Mouse (Mus musculus) adrenal gland, adult 2 months (tissue): ENCODE measurements around the gene Rnasek. TPM values are rescaled to one million over a fixed set of nuclear protein-coding genes. Genes with fewer than 3 reads are reported as not detected.

ENCODE experiments used
- DNase-seq: peaks from one replicate; pipeline ENCODE4 v3.0.0; 2021
- long read RNA-seq: library from polyadenylated mRNA; stranded (forward); transcript quantifications from one replicate; pipeline ENCODE4 v2.0.0, GENCODE M21; 2021
- polyA plus RNA-seq: library from polyadenylated mRNA; depleted of rRNA; stranded (reverse); fragments of >200 nt; gene quantifications from 2 replicates; pipeline ENCODE4 v1.2.3, GENCODE M21; 2012; rRNA removed
- total RNA-seq, 2 experiments: library from RNA; stranded (reverse); gene quantifications; 2 replicates each; pipeline ENCODE4 v1.2.3; 2021

The Rnasek gene
- 100 to 1,000 TPM; 220 to 243 TPM for total RNA-seq
- 332 and 351 TPM in 2 replicates for polyA plus RNA-seq
- long read RNA-seq, transcript Rnasek-203 (2 exons, 465 nt), result minor isoform, 69 of 170 reads
- long read RNA-seq, transcript Rnasek-201 (3 exons, 611 nt), result major isoform, 99 of 170 reads
- long read RNA-seq, partial matches to known transcripts, result 2 of 170 reads
- long read RNA-seq, other reads (novel, unspliced or antisense), result 0 of 170 reads

DNA sequence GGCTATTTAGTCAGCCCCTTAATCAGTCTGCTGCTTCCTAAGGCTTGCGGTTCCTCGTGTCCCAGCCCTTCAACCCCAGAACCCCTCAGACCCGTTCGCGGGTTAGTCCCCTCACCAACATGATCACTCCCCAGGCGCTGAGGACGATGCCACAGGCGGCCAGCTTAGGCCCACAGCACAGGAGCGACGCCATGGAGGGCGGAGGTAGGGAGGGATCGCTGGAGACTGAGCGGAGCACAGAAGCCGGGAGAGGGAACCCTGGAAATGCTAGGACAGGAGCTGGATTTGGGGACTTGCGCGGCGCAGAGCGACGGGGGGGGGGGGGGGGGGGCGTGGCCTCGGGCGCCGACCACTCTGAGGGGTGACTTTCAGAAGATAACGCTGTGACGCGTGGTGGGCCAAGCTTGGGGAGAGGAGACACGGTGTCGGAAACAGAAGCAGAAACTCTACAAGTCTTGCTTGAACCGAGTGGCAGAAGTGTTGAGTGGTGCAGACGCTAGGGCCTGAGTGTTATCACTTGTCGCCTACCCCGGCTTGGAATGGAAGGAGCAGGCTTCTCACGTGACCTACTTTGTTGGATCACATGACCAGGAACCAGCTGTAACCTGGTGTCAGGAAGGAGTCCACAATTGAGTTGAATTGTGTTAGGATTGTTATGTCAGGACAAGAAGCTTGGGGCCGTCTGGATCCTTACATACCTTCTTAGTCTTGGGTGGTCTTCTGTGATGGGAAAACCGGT lies at the start of gene Rnasek, which contains the start of gene Gm21988:
Gene Rnasek, minus strand, starts transcription at position 302 of the 739 bp plus-strand sequence.
Gene Gm21988, minus strand, starts transcription at position 290 of the 739 bp plus-strand sequence.
- peak; percentile 85 for DNase-seq

DNA sequence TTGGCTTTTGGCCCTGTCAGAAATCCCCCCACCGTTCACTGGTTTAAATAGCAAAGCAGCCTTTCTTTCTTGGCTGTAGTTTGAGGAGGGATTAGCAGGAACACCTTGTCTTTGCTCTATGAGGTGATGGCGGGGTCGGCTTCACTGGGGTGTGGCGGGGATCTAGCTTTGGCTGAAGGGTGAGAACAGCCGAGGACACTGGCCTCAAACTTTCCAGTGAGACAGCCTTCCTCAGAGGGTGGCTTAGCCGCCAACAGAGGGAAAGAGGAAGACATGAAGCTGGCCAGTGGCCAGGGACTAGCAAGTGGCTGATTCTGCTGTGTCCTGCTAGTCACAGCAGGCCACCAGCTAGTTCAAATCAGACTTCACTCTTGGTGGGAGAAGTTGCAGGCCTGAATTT lies 49.6 kb upstream of the Rnasek start:
- no peak for DNase-seq

DNA sequence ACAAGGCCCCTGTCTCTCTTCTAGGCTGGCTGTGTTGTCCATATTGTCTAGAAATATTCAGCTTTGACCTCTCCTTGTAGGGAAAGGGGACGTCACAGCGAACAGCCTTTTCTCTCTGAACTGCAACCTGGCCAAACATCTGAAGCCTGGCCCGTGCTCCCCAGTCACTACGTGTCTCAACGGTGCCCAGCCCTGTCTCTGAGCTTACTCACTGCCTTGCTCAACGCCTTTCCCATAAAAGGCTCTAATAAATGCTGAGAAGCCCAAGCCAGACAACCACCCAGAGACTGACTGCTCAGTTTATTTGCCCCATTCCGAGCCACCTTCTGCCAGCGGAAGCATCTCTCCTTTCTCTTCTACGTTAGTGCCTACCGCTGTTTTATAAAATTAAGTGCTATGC lies 48.5 kb upstream of the Rnasek start:
- DNase-seq, result no peak

DNA sequence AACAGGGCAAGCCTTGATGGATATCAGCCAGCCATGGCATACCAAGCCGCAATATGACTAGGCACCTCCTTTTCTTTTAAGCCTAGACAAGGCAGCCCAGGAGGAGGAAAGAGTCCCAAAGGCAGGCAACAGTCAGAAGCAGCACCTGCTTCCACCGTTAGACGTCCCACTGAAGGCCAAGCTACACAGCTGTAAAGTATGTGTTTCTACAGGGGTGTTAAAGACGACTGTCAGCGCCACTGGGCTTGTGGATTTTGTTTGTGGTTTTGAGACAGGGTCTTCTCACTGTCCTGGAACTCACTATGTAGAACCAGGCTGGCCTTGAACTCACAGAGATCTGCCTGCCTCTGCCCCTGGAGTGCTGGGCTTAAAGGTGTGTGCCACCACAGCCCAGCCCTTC lies 46.0 kb upstream of the Rnasek start:
- no peak for DNase-seq

DNA sequence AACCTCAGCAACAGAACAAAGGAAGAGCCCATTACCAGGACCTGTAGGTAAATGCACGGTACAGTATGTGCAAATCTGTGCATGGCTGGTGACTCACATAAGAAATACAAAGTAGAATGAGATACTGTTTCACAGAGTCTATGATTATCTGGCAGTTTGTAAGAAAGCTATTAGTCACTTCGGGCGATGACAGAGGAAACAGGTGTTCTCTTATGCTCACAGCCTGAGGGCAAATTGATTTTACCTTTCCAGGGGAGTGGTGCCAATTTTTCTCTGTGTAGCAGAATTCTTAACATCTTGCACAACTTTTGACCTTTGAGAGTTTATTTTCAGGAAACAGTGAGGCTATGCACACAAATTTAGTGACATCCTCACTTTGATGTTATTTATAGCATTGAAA lies 45.1 kb upstream of the Rnasek start:
- no peak for DNase-seq

DNA sequence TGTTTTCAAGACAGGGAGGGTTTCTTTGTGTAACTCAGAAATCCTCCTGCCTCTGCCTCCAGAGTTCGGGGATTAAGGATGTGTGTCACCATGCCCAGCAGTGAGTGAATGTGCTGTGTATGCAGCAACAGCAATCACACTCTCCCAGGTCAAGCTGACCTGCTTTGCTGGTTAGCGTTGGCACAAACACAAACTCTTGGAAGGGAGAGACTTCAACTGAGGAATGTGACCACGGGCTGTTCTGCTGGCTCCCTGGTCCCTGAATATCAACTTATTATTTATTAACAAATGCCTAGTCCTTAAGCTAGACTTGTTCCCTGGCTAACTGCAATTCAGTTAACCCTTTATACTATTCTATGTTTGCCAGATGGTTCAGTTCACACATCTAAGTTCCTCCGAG lies 44.0 kb upstream of the Rnasek start:
- no peak for DNase-seq

DNA sequence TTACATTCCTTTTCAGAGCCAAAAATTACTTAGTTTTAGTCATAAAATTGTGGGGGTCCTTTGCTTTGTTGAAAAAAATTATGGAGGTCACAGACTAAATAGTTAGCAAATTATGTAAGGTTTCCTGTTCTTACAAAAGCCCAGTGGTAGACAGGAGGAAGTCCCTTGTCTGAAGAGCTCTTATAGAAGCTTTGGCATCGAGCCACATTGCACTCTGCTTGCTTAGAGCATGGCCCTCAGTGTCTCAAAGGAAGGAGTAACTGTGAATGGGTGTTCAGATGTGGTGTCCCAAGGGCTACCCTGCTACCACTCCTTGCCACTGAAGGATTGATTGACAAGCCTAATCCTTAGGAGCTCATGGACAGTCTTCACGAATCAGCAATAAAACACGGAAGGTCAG lies 40.8 kb upstream of the Rnasek start:
- DNase-seq, result no peak

DNA sequence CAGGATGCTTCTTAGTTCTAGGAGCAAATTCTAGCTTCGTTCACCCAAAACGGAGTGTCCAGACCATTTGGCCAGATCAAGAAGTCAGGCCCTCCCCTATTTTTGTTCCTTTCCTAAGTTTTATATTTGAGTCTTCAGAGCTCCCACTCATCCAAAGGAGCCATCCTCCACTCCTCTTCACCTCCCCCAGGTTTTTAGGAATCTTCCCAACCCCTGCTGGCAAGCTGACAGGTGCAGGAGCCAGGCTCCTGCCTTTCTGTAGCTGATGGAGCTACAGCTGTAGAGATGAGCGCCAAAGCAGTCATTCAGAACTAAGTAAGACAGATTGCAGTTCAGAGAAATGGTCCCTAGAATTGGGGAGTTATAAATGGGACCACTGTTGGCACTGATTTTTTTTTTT lies 39.3 kb upstream of the Rnasek start:
- DNase-seq, result no peak

DNA sequence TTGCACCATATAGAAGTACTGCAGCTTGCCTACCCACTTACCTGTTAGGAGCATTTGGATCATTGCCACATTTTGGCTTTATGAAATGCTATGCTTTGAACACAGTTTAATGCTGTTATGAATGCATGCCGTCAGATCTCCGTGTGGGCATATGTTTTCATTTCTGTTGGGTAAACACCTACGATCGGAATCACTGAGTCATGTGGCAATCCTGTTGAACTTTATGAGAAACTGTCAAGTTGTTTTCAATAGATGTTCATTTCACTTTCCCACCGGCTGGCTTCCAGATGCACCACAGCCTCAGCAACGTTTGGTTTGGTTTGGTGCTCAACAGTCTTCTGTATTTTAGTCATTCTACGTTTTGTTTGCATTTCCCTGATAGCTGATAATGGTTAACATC lies 32.0 kb upstream of the Rnasek start:
- DNase-seq, result no peak

DNA sequence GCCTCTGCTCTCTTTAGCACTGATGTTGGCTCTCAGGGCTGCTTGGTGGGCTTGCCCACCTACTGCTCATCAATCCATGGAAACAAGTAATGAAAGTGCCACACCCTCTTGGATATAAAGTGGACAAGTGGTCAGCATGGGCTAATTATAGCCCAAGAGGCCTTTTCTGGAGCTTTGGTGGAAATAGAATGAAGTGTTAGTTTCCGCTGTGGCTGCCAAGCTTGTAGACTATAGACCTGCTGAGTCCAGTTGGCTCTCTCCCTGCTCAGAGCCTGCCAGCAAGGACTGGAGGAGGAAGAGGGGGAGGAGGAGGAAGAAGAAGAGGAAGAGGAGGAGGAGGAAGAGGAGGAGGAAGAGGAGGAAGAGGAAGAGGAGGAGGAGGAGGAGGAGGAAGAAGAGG lies 26.8 kb upstream of the Rnasek start:
- DNase-seq, result no peak

DNA sequence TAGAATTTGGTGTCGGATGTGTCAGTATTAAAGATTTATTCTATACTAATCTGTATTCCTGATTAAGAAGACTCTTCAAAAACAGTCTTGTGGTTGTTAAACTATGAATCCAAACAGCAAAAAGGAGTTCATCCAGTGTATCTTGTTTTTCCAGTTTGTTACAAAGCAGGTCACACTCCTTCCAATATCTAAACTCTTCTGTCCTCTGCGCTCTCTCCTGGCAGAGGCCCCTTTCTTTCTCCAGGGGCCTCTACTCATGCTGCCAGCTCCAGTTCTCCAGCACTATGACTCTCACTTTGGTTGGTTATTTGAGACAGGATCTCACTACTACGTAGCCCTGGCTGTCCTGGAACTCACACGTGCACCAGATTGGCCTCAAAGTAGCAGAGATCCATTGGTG lies 26.2 kb upstream of the Rnasek start:
- no peak for DNase-seq

DNA sequence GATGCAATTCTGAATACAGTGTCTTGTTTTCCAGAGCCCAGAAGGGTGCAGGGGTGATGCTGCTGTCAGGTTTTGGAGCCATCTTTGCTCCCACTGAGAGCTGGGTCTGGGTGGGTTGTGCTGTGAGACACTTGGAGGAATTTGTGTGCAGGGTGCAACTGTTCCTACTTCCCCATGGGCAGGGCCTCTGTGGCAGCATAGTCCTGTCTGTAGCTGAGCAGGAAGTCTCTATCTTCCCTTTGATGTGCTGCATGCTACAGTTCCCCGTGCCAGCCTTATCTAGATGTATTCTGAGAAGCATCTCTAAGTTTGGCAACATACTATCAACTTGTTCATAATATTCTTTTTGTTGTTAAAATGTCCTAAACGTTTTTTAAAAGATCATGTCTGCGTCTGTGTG lies 25.6 kb upstream of the Rnasek start:
- DNase-seq, result no peak

DNA sequence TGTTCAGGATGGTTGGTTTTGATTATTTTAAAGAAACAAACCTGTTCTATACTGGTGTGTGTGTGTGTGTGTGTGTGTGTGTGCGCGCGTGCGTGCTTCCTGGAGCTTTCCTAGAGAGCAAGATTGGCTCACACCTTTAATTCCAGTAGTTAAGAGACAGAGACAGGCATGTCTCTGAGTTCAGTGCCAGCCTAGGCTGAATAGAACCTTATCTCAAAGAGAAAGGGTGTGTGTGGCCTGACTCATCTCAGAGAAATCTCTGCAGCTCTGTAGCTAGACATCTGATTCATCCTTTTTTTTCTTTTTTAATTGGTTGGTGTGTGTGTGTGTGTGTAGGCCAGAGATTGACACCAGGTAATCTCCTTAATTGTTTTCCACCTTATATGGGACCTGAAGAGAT lies 19.4 kb upstream of the Rnasek start:
- no peak for DNase-seq

DNA sequence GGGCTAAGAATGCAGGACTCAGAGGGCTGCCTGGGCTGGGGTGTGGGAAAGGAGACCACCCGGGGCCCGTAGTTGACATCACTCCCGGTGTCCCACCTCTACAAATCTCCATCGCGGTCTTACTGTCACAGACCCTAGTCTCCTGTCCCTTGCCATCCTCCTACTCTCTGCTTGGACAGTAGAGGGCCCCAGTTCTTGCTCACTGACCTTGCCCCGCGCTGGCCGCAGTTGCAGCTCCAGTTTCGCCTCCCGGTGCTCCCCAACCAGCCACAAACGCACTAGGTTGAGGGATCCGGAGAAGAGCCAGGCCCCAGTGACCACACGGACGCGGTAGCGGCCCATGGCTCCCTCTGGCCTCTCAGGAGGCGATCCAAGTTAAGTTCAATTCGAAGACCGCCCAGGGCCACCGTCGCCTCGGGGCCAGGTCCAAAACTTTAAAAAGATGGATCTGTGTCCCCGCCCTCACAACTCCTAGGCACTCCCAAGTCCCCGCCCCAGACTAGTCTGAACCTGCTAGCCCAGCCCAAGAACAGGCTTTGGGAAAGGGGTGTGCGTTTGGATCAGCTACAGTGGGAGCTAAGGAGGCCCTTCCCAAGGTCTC lies 15.4 kb upstream of the Rnasek start, which contains the start of gene Alox12:
Gene Alox12, minus strand, starts transcription at position 423 of the 601 bp plus-strand sequence.
- DNase-seq, result peak; percentile 79

DNA sequence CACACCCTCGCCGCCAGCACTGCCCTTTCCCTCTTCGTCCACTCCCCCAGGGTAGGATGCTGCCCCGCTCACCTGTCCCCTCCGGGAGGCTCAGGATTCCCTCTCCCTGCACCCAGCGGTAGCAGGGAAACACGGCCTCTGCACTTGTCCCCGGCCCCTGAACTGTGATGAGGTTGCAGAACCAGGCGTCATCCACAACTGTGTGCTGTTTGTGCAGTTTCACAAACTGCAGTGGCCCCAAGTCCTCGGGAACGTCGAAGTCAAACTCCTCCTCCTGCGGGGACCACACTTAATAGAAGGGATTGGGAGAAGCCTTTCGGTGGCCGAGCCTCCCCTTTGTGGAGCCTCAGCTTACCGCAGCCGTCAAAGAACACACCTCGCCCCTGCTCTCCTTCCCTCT lies 14.7 kb upstream of the Rnasek start:
- DNase-seq, result no peak

DNA sequence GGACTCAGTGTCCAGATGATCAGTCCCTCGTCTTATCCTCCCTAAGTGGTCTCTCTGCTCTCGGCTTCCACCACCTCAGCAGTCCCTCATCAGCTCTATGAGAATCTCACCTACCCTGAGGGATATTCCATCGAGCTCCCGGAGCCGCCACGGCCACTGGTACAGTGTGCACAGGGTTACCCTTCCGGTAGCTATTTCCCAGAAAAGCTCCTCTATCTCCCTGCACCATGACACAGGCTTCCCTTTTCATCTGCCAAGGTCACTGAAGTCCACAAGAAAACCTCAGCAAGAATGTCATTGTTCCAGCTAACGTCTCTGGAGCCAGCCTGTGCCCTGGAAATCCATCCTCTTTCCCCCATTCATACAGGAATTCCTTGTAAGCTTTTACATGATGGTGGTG lies 12.2 kb upstream of the Rnasek start:
- no peak for DNase-seq

DNA sequence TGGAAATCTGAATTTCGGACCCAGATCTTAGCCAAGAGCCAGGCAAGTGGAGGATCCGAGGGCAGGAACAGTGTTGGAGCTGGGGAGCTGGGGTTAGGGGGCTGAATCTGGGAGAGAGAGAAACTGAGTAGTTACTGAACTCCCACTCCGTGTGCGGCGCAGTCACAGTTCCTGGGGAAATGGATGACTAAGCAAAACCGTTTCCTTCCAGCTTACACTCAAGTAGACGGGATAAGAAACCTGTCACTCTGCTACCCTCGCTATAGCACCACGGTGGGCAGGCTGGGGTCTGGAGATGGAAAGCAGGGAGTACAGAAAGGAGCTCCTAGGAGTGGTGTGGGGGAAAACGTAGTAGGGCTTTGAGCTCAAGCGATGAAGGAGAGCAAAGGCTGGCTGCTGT lies 10.5 kb upstream of the Rnasek start:
- no peak for DNase-seq

DNA sequence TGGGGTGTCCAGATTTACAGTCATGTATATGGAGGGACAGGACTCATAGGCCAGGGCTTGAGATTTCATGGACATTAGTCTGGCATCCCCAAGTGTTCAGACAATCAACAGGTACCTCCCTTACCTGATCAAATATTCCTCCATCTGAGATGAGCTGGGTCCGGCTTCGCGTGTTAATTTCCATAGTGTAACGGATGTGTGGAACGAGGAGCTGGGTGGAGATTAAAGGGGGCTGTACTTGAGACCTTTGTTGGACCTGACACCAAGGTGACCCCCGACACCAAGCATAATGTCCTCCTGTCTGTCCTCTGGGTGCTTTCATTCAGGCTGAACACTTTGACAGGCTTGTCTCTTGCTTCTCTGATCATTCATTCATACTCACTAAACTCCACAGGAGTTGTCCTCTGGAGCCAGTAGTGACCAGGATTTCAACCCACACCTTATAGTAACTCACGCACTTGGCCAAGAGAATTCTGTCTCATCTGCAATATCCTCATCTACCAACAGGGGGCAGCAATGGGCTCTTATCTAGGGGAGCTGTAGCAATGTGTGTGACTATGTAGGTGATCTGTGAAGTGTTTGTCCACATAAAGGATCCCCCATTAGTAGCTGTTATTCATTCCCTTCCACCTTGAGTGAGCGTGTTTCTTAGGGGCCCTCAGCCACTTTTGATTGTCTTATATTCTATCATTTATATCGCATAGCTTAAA lies 7.6 kb upstream of the Rnasek start:
- peak; percentile 69 for DNase-seq

DNA sequence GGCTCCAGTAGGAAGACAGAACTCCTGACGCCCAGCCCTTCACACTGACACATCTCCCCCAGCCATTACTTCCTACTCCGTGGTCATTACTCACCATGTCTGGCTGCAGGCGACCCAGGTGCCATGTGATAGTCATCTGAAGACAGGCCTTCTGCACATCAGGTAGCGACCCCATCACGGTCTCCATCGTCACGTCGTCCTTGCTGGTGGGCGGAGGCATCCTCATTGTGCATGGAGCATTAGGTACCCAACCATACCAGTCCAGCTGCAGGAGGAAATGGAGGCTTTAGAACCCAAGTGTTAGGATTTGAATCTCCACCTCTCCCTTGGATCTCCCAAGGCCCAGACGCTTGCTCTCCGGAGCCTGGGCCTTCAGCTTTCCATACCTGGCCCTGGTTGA lies 2.9 kb upstream of the Rnasek start:
- no peak for DNase-seq

DNA sequence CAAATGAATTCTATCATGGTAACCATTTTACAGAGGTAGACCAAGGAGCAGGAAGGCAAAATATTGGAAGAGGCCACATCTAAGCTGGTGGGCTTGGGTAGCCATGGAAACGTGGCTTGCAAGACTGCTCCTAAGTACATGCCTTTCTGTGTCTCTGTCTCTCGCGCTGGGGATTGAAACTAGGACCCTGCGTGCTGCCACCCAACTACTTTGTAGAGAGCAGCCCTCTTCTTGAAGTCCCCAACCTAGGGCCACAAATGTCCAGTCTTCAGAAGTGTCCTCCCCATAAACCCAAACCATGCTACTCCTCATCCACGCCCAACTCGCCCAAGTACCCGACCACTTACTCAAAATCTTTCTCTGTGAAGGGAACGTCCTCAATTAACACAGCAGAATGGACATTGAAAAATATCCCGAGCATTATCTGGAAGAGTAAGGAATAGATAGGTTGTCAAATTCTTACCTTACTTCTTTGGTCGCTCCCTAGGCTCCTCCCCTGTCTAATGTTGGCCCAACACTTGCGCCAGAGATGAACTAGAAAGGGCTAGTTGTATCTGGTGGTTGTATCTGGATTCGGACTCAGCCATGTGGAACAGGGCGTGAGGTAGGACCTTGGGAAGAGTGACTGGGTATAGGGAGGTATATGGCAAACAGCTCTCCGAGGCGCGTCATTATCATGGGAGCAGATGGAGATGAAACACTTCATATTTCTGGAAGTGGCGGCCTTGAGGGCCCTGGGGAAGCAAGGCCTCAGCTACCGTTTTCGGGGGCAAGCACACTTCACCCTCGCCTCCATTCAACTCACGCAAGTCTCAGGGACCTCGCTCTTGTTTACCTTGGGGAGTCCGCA lies 826 bp downstream of the Rnasek start:
- DNase-seq, result no peak

DNA sequence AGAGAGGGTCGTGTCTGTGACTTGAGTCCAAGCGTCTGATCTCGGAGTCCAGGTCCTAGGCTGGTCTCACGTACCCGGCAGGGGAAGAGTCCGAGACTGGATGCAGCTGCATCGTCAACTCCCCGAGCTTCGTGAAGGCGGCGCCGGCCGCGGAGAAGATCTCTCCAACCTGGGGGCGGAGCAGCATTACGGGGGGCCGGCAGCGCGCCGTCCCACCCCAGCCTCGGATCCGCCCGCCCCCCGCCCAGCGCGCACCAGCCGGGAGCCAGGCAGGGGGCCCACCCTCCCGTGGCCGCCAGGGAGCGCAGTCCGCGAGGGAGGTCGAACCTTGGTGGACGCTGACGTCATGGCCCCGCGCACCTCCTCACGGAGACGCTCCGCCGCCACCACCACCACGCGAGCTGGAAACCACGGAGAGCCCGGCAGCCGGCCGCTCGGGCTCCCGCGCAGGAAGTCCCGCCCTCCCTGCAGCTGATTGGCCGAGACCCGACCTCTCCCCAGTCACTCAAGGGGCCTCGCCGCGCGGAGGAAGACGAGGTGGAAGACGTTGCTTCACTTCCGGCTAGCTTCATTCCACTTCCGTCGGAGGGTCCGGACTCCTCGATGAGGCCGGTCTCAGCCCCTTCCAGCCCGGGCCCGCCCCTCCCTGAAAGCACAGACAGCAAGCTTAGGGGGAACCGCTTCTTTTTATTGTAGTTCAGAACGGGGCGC lies 2.0 kb downstream of the Rnasek start, which contains the start of gene 0610010K14Rik:
Gene 0610010K14Rik, minus strand, starts transcription at position 458 of the 711 bp plus-strand sequence.
- peak; percentile 99 for DNase-seq
